Mouse (Mus musculus) testis, adult 2 months (tissue): ENCODE results near the gene Tmem203.

Experiments used
- CTCF ChIP-seq: fragments of 200-500 bp; IDR thresholded peaks from 2 replicates; pipeline ENCODE4 v1.5.1; 2012; ENCODE audit warnings: low read depth, mild to moderate bottlenecking, inconsistent platforms, low read length, moderate library complexity; ENCODE audit not compliant: control insufficient read depth, insufficient read depth, insufficient replicate concordance
- POLR2A ChIP-seq: fragments of 200-500 bp; IDR thresholded peaks from 2 replicates; pipeline ENCODE4 v1.6.1; 2012; ENCODE audit warnings: low read depth, mild to moderate bottlenecking, inconsistent platforms, low read length, moderate library complexity; ENCODE audit not compliant: control insufficient read depth

GRCm38 (mm10) chr2:25233421-25233820 lies 21.8 kb upstream of the Tmem203 start:
- TF ChIP-seq CTCF (no peak), POLR2A (no peak)
